Comparison of ENCODE assay signal across 25 mouse cellular contexts in the genomic region with DNA sequence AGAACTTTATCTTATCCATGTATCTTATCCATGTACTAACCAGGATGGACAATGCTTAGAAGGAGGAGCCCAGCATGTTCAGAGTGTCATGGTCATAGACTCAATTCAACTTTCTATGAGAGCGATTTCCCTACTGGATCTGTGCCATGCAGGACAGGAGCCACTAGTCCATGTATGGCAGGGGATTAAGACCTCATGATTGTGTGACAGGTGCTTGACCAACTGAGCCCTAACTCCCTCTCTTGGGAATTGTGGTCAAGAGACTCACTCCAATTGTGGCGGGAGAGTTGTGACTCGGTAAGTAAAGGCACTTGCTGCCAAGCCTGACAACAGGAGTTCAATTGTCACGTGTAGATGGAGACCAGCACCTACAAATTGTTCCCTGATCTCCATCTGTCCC.
DNase-seq lines count a peak whose midpoint lies in the region; ATAC-seq and TF ChIP-seq lines count a peak whose summit lies in the region.
"Had no signal": no experiment of that assay in that cellular context is flagged by ENCODE, and none has a peak within 500 bp of the region (broad histone marks: within the 10 kb centered on the region; RNA-seq: fewer than 3 reads in every experiment).

No protein-coding gene starts in this region.

- no peak overlapping the region for H3K27ac ChIP-seq in left cerebral cortex, adult 2 months
- 0 out of 2 replicates have a peak overlapping the region, but pooled peaks have one; percentile 7 for H3K27ac ChIP-seq in brown adipose tissue, adult 24 weeks (replicated peaks; ENCODE audit: low read depth, low read length)
- no peak overlapping the region for H3K27ac ChIP-seq in forebrain, embryonic 14.5 days (ENCODE audit: low read depth, low read length)
- H3K27ac ChIP-seq: embryonic facial prominence, embryonic 12.5 days; forebrain, embryonic 12.5 days; heart, adult 2 months; heart, embryonic 10.5 days; heart, embryonic 13.5 days; hindbrain, embryonic 12.5 days had no signal

- no peaks in the 10 kb centered on the region for H3K4me1 ChIP-seq in brown adipose tissue, adult 24 weeks (ENCODE audit: control insufficient read depth, insufficient read depth, insufficient read length, low read length)
- no peaks in the 10 kb centered on the region for H3K4me1 ChIP-seq in forebrain, embryonic 14.5 days (ENCODE audit: control insufficient read depth, insufficient read depth, low read length)

- no peaks in the 10 kb centered on the region for H3K9me3 ChIP-seq in forebrain, embryonic 14.5 days (replicated peaks; ENCODE audit: control insufficient read depth, low read length)
- H3K9me3 ChIP-seq: embryonic facial prominence, embryonic 12.5 days; forebrain, embryonic 12.5 days; heart, embryonic 10.5 days; heart, embryonic 13.5 days; hindbrain, embryonic 12.5 days had no signal

- no peak overlapping the region for H3K4me2 ChIP-seq in forebrain, embryonic 14.5 days (ENCODE audit: low read length)
- H3K4me2 ChIP-seq: embryonic facial prominence, embryonic 12.5 days; forebrain, embryonic 12.5 days; heart, embryonic 13.5 days; hindbrain, embryonic 12.5 days had no signal

- no peaks in the 10 kb centered on the region for H3K27me3 ChIP-seq in forebrain, embryonic 14.5 days (replicated peaks; ENCODE audit: control insufficient read depth, insufficient read depth, low read length)
- H3K27me3 ChIP-seq: embryonic facial prominence, embryonic 12.5 days; forebrain, embryonic 12.5 days; hindbrain, embryonic 12.5 days had no signal

- no peak overlapping the region for H3K9ac ChIP-seq in forebrain, embryonic 14.5 days (ENCODE audit: low read length)
- H3K9ac ChIP-seq: embryonic facial prominence, embryonic 12.5 days; forebrain, embryonic 12.5 days; heart, embryonic 13.5 days; hindbrain, embryonic 12.5 days had no signal

- H3K4me3 ChIP-seq in left cerebral cortex, adult 2 months, result no peak overlapping the region
- no peak overlapping the region for H3K4me3 ChIP-seq in brown adipose tissue, adult 24 weeks (ENCODE audit: insufficient read depth, low read depth, low read length)
- no peak overlapping the region for H3K4me3 ChIP-seq in forebrain, embryonic 14.5 days (ENCODE audit: low read depth, low read length)
- H3K4me3 ChIP-seq: embryonic facial prominence, embryonic 12.5 days; erythroblast, embryonic 14.5 days; forebrain, embryonic 12.5 days; heart, adult 2 months; heart, embryonic 10.5 days; heart, embryonic 13.5 days; hindbrain, embryonic 12.5 days had no signal

- TF ChIP-seq CTCF in left cerebral cortex, adult 2 months (IDR thresholded peaks at IDR 0.05), result no peak

- peak; percentile 30 to 50 for DNase-seq in cerebellum, postnatal 14 days
- peak; percentile 35 for DNase-seq in left cerebral cortex, postnatal 4 days
- DNase-seq in left cerebral cortex, adult 2 months (ENCODE audit: extremely low spot score in 1 of 2, low spot score in 2 of 2), result no peak
- DNase-seq in forebrain, embryonic 14.5 days (ENCODE audit: low spot score), result no peak
- DNase-seq: adrenal gland, adult 2 months; adrenal gland, postnatal 14 days; cerebellum, adult 18-20 months; cerebellum, adult 9-11 months; gastrocnemius, postnatal 10 days; gastrocnemius, postnatal 36 days; heart, adult 2 months; heart, postnatal 14 days; kidney, adult 18-20 months had no signal

- ATAC-seq in cerebellum, adult (ENCODE audit: insufficient number of reproducible peaks, low FRiP score, low TSS enrichment), result no peak
- no peak for ATAC-seq in forebrain, embryonic 14.5 days
- ATAC-seq: CD4-positive, CD25-positive, alpha-beta regulatory T cell, adult 4 months; hindbrain, embryonic 16.5 days; inflammation-experienced regulatory T-cells, adult 6 months; intestine, embryonic 16.5 days had no signal

- WGBS in forebrain, embryonic 14.5 days, result 82% methylated on average over 4 of the region's 4 CpGs

- intact Hi-C loops in left cerebral cortex, postnatal 4 days (cut with DNase I), result no loop called here
- intact Hi-C loops in left cerebral cortex, adult 2 months (cut with DNase I), result no loop called here

- H3K36me3 ChIP-seq in forebrain, embryonic 14.5 days (ENCODE audit: control insufficient read depth, insufficient read depth, low read length), result no peaks in the 10 kb centered on the region
- H3K36me3 ChIP-seq: embryonic facial prominence, embryonic 12.5 days; forebrain, embryonic 12.5 days; heart, embryonic 10.5 days; heart, embryonic 13.5 days; hindbrain, embryonic 12.5 days had no signal

Comparison
In these comparisons a context has a peak if more than half of its experiments do, and no peak if none do; other contexts are left out.
1. DNase-seq: peak in cerebellum, postnatal 14 days (2 of 2) and left cerebral cortex, postnatal 4 days (single experiment); none in left cerebral cortex, adult 2 months (0 of 2) and forebrain, embryonic 14.5 days (single experiment).